Mouse (Mus musculus) regulatory T cell (primary cell): ENCODE results near the gene Osbpl10.
"Not testable (repeated sequence)": the region's sequence is repeated elsewhere in the genome, so short reads cannot be mapped to it uniquely, and the experiment has no call there.

ENCODE experiments used
- in situ Hi-C: fragments of 300-600 bp; cut with MboI, MseI; formaldehyde crosslinking; loops from one replicate; pipeline ENCODE4 v1.15.1; 2025; ENCODE audit warnings: high pct_unique_total_duplicates

The Osbpl10 gene

GRCm38 (mm10) chr9:115031046-115031445 lies 52.7 kb downstream of the Osbpl10 start:
- in situ Hi-C loops: not testable (repeated sequence)

- in situ Hi-C loops: no loop called here
These were observed 54.4 kb downstream of the Osbpl10 start for GRCm38 (mm10) chr9:115032786-115033185.

- in situ Hi-C loops: no loop called here
These were observed 55.9 kb downstream of the Osbpl10 start for GRCm38 (mm10) chr9:115034271-115034670.

- in situ Hi-C loops: no loop called here
These were observed 56.4 kb downstream of the Osbpl10 start for GRCm38 (mm10) chr9:115034788-115035187.

- in situ Hi-C loops: no loop called here
These were observed 59.8 kb downstream of the Osbpl10 start for GRCm38 (mm10) chr9:115038215-115038614.

- in situ Hi-C loops: no loop called here
These were observed 60.3 kb downstream of the Osbpl10 start for GRCm38 (mm10) chr9:115038686-115039085.

- in situ Hi-C loops: no loop called here
These were observed 60.9 kb downstream of the Osbpl10 start for GRCm38 (mm10) chr9:115039245-115039644.

- in situ Hi-C loops: no loop called here
These were observed 64.2 kb downstream of the Osbpl10 start for GRCm38 (mm10) chr9:115042571-115042970.

GRCm38 (mm10) chr9:115042971-115043706 lies 64.8 kb downstream of the Osbpl10 start:
- in situ Hi-C loops: no loop called here

GRCm38 (mm10) chr9:115043881-115044770 lies 65.8 kb downstream of the Osbpl10 start:
- in situ Hi-C loops: no loop called here

GRCm38 (mm10) chr9:115045087-115045800 lies 66.9 kb downstream of the Osbpl10 start:
- in situ Hi-C loops: no loop called here

- in situ Hi-C loops: no loop called here
These were observed 68.3 kb downstream of the Osbpl10 start for GRCm38 (mm10) chr9:115046701-115047100.

GRCm38 (mm10) chr9:115048340-115048739 lies 70.0 kb downstream of the Osbpl10 start:
- in situ Hi-C loops: no loop called here

GRCm38 (mm10) chr9:115048861-115049260 lies 70.5 kb downstream of the Osbpl10 start:
- in situ Hi-C loops: no loop called here

GRCm38 (mm10) chr9:115049981-115050720 lies 71.8 kb downstream of the Osbpl10 start:
- in situ Hi-C loops: no loop called here

GRCm38 (mm10) chr9:115051976-115052375 lies 73.6 kb downstream of the Osbpl10 start:
- in situ Hi-C loops: no loop called here

- in situ Hi-C loops: no loop called here
These were observed 75.4 kb downstream of the Osbpl10 start for GRCm38 (mm10) chr9:115053779-115054178.

- in situ Hi-C loops: no loop called here
These were observed 76.9 kb downstream of the Osbpl10 start for GRCm38 (mm10) chr9:115055041-115055830.

- in situ Hi-C loops: no loop called here
These were observed 80.4 kb downstream of the Osbpl10 start for GRCm38 (mm10) chr9:115058806-115059205.

- in situ Hi-C loops: loop anchor here (10.0 kb wide), 1 partner anchor 500 kb away; no protein-coding TSS in a partner anchor
These were observed 86.5 kb downstream of the Osbpl10 start for GRCm38 (mm10) chr9:115064834-115065233.
